Mouse (Mus musculus) CH12.LX (cell line): ENCODE data around the gene Synpo2l. TPM values are rescaled to one million over a fixed set of nuclear protein-coding genes. Genes with fewer than 3 reads are reported as not detected.

ENCODE experiments used
- DNase-seq: peaks from one replicate; pipeline ENCODE4 v3.0.0-alpha.2; 2013; ENCODE audit errors: extremely low read depth
- H3K27ac ChIP-seq: 2 replicates; pipeline ENCODE4 v1.5.1; 2012; ENCODE audit warnings: low read depth, mild to moderate bottlenecking, control low read depth, moderate library complexity; ENCODE audit not compliant: insufficient read depth
- H3K27me3 ChIP-seq: replicated peaks from 2 replicates; pipeline ENCODE3; 2012; ENCODE audit warnings: inconsistent platforms
- H3K36me3 ChIP-seq, 2 experiments: replicated peaks in 1 of 2; 2 replicates each; pipeline versions ENCODE3 to v1.6.1; 2012; ENCODE audit warnings: inconsistent platforms in 1 of 2, low read length in 1 of 2, mild to moderate bottlenecking in 1 of 2, mixed read lengths in 1 of 2, moderate library complexity in 1 of 2; ENCODE audit not compliant: control insufficient read depth in 1 of 2, insufficient read depth in 1 of 2
- H3K4me1 ChIP-seq, 2 experiments: 2 replicates each; pipeline ENCODE4 v1.6.1; 2012; ENCODE audit warnings: inconsistent platforms in 1 of 2, moderate library complexity in 1 of 2; ENCODE audit not compliant: insufficient read depth in 2 of 2, control insufficient read depth in 1 of 2
- H3K4me2 ChIP-seq: 2 replicates; pipeline ENCODE4 v1.6.1; 2012; ENCODE audit warnings: low read depth, mild to moderate bottlenecking, control low read depth; ENCODE audit not compliant: poor library complexity, insufficient read depth, severe bottlenecking
- H3K4me3 ChIP-seq, 3 experiments: fragments of 150-350 bp in 1 of 3; sonication (generic) in 1 of 3; replicated peaks in 1 of 3; 2 replicates each; pipeline versions ENCODE3 to v1.5.1; 2011 to 2012; ENCODE audit warnings: low read depth in 2 of 3, low read length in 2 of 3, mild to moderate bottlenecking in 2 of 3, moderate library complexity in 2 of 3, control low read depth in 1 of 3, improper control_type of control experiment in 1 of 3, inconsistent platforms in 1 of 3, mixed read lengths in 1 of 3; ENCODE audit not compliant: poor library complexity in 1 of 3
- H3K79me2 ChIP-seq: replicated peaks from 2 replicates; pipeline ENCODE4 v1.6.1; 2012; ENCODE audit warnings: mild to moderate bottlenecking, moderate library complexity; ENCODE audit not compliant: control insufficient read depth, poor library complexity, insufficient read depth, severe bottlenecking; ENCODE audit errors: extremely low read depth
- H3K9ac ChIP-seq: 2 replicates; pipeline ENCODE4 v1.6.1; 2012; ENCODE audit warnings: low read depth, mild to moderate bottlenecking, control low read depth, moderate library complexity; ENCODE audit not compliant: insufficient read depth
- H3K9me3 ChIP-seq: replicated peaks from 2 replicates; pipeline ENCODE3; 2012; ENCODE audit warnings: low read length, inconsistent platforms, mixed read lengths
- BHLHE40 ChIP-seq: IDR thresholded peaks from 2 replicates; pipeline ENCODE4 v1.6.1; 2011; ENCODE audit warnings: mild to moderate bottlenecking, low read depth, low read length, improper control_type of control experiment
- CHD2 ChIP-seq: IDR thresholded peaks from 2 replicates; pipeline ENCODE4 v1.6.1; 2011; ENCODE audit warnings: low read length, improper control_type of control experiment
- E2F4 ChIP-seq: IDR thresholded peaks from 2 replicates; pipeline ENCODE4 v1.6.1; 2011; ENCODE audit warnings: low read depth, low read length, improper control_type of control experiment; ENCODE audit not compliant: insufficient replicate concordance
- ETS1 ChIP-seq: conservative IDR thresholded peaks from 2 replicates; pipeline ENCODE4 v1.6.1; 2012; ENCODE audit warnings: low read depth, mild to moderate bottlenecking, inconsistent platforms, low read length, improper control_type of control experiment, moderate library complexity
- GABPA ChIP-seq: IDR thresholded peaks from 2 replicates; pipeline ENCODE4 v1.6.1; 2012; ENCODE audit warnings: low read depth, low read length, improper control_type of control experiment, inconsistent platforms; ENCODE audit not compliant: insufficient replicate concordance
- IRF4 ChIP-seq: IDR thresholded peaks from 2 replicates; pipeline ENCODE4 v1.6.1; 2014; ENCODE audit warnings: low read depth, mild to moderate bottlenecking, inconsistent platforms, low read length, improper control_type of control experiment
- JUN ChIP-seq: IDR thresholded peaks from 2 replicates; pipeline ENCODE4 v1.6.1; 2011; ENCODE audit warnings: low read depth, mild to moderate bottlenecking, low read length, improper control_type of control experiment, moderate library complexity; ENCODE audit not compliant: insufficient read depth
- JUND ChIP-seq: conservative IDR thresholded peaks from 2 replicates; pipeline ENCODE4 v1.6.1; 2011; ENCODE audit warnings: low read depth, low read length, improper control_type of control experiment
- MAX ChIP-seq: IDR thresholded peaks from 2 replicates; pipeline ENCODE4 v1.6.1; 2011; ENCODE audit warnings: low read length, improper control_type of control experiment
- MAZ ChIP-seq: IDR thresholded peaks from 2 replicates; pipeline ENCODE4 v1.6.1; 2012; ENCODE audit warnings: low read depth, mild to moderate bottlenecking, inconsistent platforms, low read length, improper control_type of control experiment, moderate library complexity
- MEF2A ChIP-seq: IDR thresholded peaks from 2 replicates; pipeline ENCODE4 v1.6.1; 2014; ENCODE audit warnings: low read depth, mild to moderate bottlenecking, inconsistent platforms, low read length, improper control_type of control experiment, borderline replicate concordance
- MXI1 ChIP-seq: IDR thresholded peaks from 2 replicates; pipeline ENCODE4 v1.6.1; 2011; ENCODE audit warnings: mild to moderate bottlenecking, low read depth, low read length, improper control_type of control experiment
- NRF1 ChIP-seq: IDR thresholded peaks from 2 replicates; pipeline ENCODE4 v1.6.1; 2014; ENCODE audit warnings: low read depth, mild to moderate bottlenecking, inconsistent platforms, low read length, improper control_type of control experiment, moderate library complexity
- PAX5 ChIP-seq: IDR thresholded peaks from 2 replicates; pipeline ENCODE4 v1.6.1; 2012; ENCODE audit warnings: low read length, inconsistent platforms, mixed read lengths
- POLR2AphosphoS2 ChIP-seq: IDR thresholded peaks from 2 replicates; pipeline ENCODE4 v1.6.1; 2011; ENCODE audit warnings: low read depth, low read length, improper control_type of control experiment
- RCOR1 ChIP-seq: conservative IDR thresholded peaks from 2 replicates; pipeline ENCODE4 v1.6.1; 2012; ENCODE audit warnings: low read depth, mild to moderate bottlenecking, inconsistent platforms, low read length, improper control_type of control experiment
- SMC3 ChIP-seq: IDR thresholded peaks from 2 replicates; pipeline ENCODE4 v1.6.1; 2011; ENCODE audit warnings: low read depth, low read length, improper control_type of control experiment
- UBTF ChIP-seq: IDR thresholded peaks from 2 replicates; pipeline ENCODE4 v1.6.1; 2012; ENCODE audit warnings: low read depth, mild to moderate bottlenecking, inconsistent platforms, low read length, improper control_type of control experiment, moderate library complexity
- USF1 ChIP-seq: IDR thresholded peaks from 2 replicates; pipeline ENCODE4 v1.6.1; 2014; ENCODE audit warnings: low read depth, mild to moderate bottlenecking, inconsistent platforms, low read length, improper control_type of control experiment
- ZC3H11A ChIP-seq: IDR thresholded peaks from 2 replicates; pipeline ENCODE4 v1.6.1; 2012; ENCODE audit warnings: low read depth, mild to moderate bottlenecking, inconsistent platforms, low read length, improper control_type of control experiment
- ZNF384 ChIP-seq: IDR thresholded peaks from 2 replicates; pipeline ENCODE4 v1.6.1; 2012; ENCODE audit warnings: low read depth, low read length, improper control_type of control experiment, inconsistent platforms
- dilution Hi-C: fragments of 300-500 bp; cut with MboI; formaldehyde crosslinking; loops from 2 replicates; pipeline ENCODE4 v1.14.3; 2020; ENCODE audit warnings: low sequenced_read_pairs; ENCODE audit not compliant: extremely low pct_unique_long_range_greater_than_20kb, extremely low pct_ligation_motif_present
- in situ Hi-C: fragments of 300-500 bp; cut with MboI; formaldehyde crosslinking; loops from 3 replicates; pipeline ENCODE4 v1.14.3; 2019; ENCODE audit warnings: low sequenced_read_pairs, low pct_ligation_motif_present, low pct_unique_long_range_greater_than_20kb, mixed read lengths
- polyA plus RNA-seq: library from polyadenylated mRNA; unstranded; fragments of >175 nt; gene quantifications from 2 replicates; pipeline ENCODE4 v1.2.1, GENCODE M21; 2012; ENCODE audit warnings: low read depth; ENCODE audit not compliant: insufficient read length
- total RNA-seq, 2 experiments: library from RNA; depleted of rRNA; stranded (reverse); fragments of 300-350 nt in 1 of 2; fragments of >200 nt in 1 of 2; gene quantifications; 2 replicates each; pipeline ENCODE4 v1.2.3; 2012 to 2014

Synpo2l gene
- total and polyA plus RNA-seq, 3 experiments: 0.04 to 0.13 TPM; not detected in 1

DNA sequence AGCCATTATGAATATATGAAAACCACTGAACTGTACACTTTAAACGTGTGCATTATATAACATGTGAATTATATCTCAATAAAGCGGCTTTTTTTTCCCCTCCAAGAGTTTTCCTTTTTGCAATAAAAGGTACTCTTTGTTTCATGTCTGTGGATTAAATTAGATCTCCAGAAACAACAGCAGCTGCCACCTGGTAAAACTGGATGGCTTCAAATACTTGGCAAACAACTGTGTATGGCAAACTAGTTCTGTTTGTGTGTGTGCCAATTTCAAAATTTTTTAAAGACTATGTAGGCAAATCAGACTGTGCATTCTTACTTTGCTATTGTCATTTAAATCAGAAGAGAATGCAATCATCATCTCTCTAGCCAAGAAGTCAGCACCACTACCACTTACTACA is 46.3 kb downstream of the Synpo2l start:
- Histone ChIP-seq H3K9me3 (no peaks in the 10 kb centered on the region), H3K36me3 (peaks cover 0 to 31% of the 10 kb centered on the region in 2 experiments), H3K27ac (no peak overlapping the region), H3K4me2 (no peak overlapping the region), H3K79me2 (peaks cover under 1% of the 10 kb centered on the region; the same call in 1 of the 2 replicates), H3K27me3 (no peaks in the 10 kb centered on the region), H3K4me3 (no peak overlapping the region), H3K9ac (no peak overlapping the region), H3K4me1 (no peaks in the 10 kb centered on the region)
- TF ChIP-seq ETS1: no peak
- TF ChIP-seq NRF1: no peak
- TF ChIP-seq CHD2: no peak
- no peak for TF ChIP-seq ZNF384
- TF ChIP-seq MEF2A: no peak
- DNase-seq: no peak
- dilution Hi-C loops (no loop called here), in situ Hi-C loops (no loop called here)

- Histone ChIP-seq H3K79me2 (peaks cover 3% of the 10 kb centered on the region; the same call in 1 of the 2 replicates), H3K4me2 (no peak overlapping the region), H3K4me1 (peaks cover 0 to 3% of the 10 kb centered on the region in 2 experiments; a peak in 1 of 4 replicates), H3K27ac (no peak overlapping the region), H3K9me3 (no peaks in the 10 kb centered on the region), H3K9ac (no peak overlapping the region), H3K27me3 (no peaks in the 10 kb centered on the region), H3K4me3 (no peak overlapping the region), H3K36me3 (peaks cover 0 to 31% of the 10 kb centered on the region in 2 experiments)
- dilution Hi-C loops: no loop called here
- no peak for DNase-seq
- in situ Hi-C loops: no loop called here
- TF ChIP-seq UBTF: no peak
- no peak for TF ChIP-seq CHD2
- no peak for TF ChIP-seq IRF4
- TF ChIP-seq JUND: no peak
- TF ChIP-seq POLR2AphosphoS2: no peak
- no peak for TF ChIP-seq BHLHE40
- no peak for TF ChIP-seq MXI1
- no peak for TF ChIP-seq MAX
- TF ChIP-seq ZC3H11A: no peak
- TF ChIP-seq USF1: no peak
- no peak for TF ChIP-seq GABPA
- TF ChIP-seq MAZ: no peak
- TF ChIP-seq ZNF384: no peak
- TF ChIP-seq JUN: no peak
- TF ChIP-seq PAX5: no peak
- no peak for TF ChIP-seq SMC3
- no peak for TF ChIP-seq E2F4
- no peak for TF ChIP-seq RCOR1
These were observed 49.0 kb downstream of the Synpo2l start for GRCm38 (mm10) chr14:20619131-20619530.
